Mouse (Mus musculus): ENCODE data around the gene 2010111I01Rik.

DNA sequence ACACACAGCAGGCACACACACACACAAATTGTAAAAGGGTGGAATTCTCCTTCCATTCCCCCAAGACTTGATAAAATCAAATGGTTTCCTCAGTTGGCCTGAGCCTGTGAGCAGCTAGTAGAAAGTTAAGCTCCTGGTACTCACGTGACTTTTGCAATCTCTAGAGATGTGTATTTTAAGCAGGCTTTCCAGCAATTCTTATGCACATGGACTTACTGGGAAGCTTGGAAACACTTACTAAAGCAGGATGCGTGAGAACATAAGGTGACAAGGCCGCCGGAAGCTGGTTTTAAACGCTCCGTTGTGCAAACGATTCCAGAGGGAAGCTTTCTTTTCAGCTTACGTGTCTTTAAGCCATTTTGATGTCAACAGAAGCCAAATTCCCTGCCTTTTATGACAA is 41.5 kb upstream of the 2010111I01Rik start:
- TF ChIP-seq RAD21 (IDR thresholded peaks at IDR 0.05; ENCODE audit: low read depth, low read length): no peak
- TF ChIP-seq POLR2A (IDR thresholded peaks at IDR 0.05; ENCODE audit: low read depth, low read length): no peak
- TF ChIP-seq RCOR1 (conservative IDR thresholded peaks at IDR 0.05; ENCODE audit: low read depth, low read length): no peak
- 0 out of 2 replicates have a peak, but pooled peaks have one; percentile 9 for TF ChIP-seq BHLHE40 (IDR thresholded peaks at IDR 0.05; ENCODE audit: low read depth, low read length)
- TF ChIP-seq CTCF (conservative IDR thresholded peaks at IDR 0.05 in 1 of 2, IDR thresholded peaks at IDR 0.05 in 1 of 2; ENCODE audit: low read depth in 2 of 2, low read length in 2 of 2): no peak
- TF ChIP-seq USF2 (conservative IDR thresholded peaks at IDR 0.05; ENCODE audit: low read depth, low read length): no peak
- TF ChIP-seq ZMIZ1 (IDR thresholded peaks at IDR 0.05; ENCODE audit: low read depth, low read length): no peak
- no peak for TF ChIP-seq MAZ (IDR thresholded peaks at IDR 0.05; ENCODE audit: low read depth, low read length)
- TF ChIP-seq E2F4 (IDR thresholded peaks at IDR 0.05; ENCODE audit: insufficient replicate concordance, low read depth, low read length): no peak
- TF ChIP-seq NRF1 (IDR thresholded peaks at IDR 0.05; ENCODE audit: low read depth, low read length): no peak
- no peak for TF ChIP-seq ZC3H11A (IDR thresholded peaks at IDR 0.05; ENCODE audit: low read depth, low read length)

Measured in CH12.LX (cell line).